Mouse (Mus musculus) heart, embryonic 16.5 days (tissue): ENCODE results near the gene Pik3r5. TPM values are rescaled to one million over a fixed set of nuclear protein-coding genes. Genes with fewer than 3 reads are reported as not detected.

Source experiments
- ATAC-seq: fragments of 200-750 bp; cut with Nextera tagmentation; replicated peaks from 2 replicates; pipeline ENCODE4 v1.8.0; 2017; ENCODE audit warnings: moderate number of reproducible peaks; ENCODE audit not compliant: insufficient read depth, low FRiP score; ENCODE audit errors: extremely low read depth
- H3K27ac ChIP-seq: fragments of 300-500 bp; sonication (generic); 2 replicates; pipeline ENCODE4 v1.5.1; 2014; ENCODE audit warnings: mild to moderate bottlenecking, low read length, control low read depth, moderate library complexity
- H3K27me3 ChIP-seq: fragments of 300-500 bp; sonication (generic); 2 replicates; pipeline ENCODE4 v1.6.1; 2014; ENCODE audit warnings: low read length, mixed read lengths; ENCODE audit not compliant: control insufficient read depth, insufficient read depth
- H3K36me3 ChIP-seq: fragments of 300-500 bp; sonication (generic); 2 replicates; pipeline ENCODE4 v1.6.1; 2014; ENCODE audit not compliant: control insufficient read depth, insufficient read depth
- H3K4me1 ChIP-seq: fragments of 300-500 bp; sonication (generic); 2 replicates; pipeline ENCODE4 v1.6.1; 2014; ENCODE audit warnings: low read length, mixed read lengths; ENCODE audit not compliant: control insufficient read depth, insufficient read depth
- H3K4me2 ChIP-seq: fragments of 300-500 bp; sonication (generic); 2 replicates; pipeline ENCODE4 v1.6.1; 2014; ENCODE audit warnings: low read depth, mild to moderate bottlenecking, control low read depth, low read length
- H3K4me3 ChIP-seq: fragments of 300-500 bp; sonication (generic); 2 replicates; pipeline ENCODE4 v1.5.1; 2014; ENCODE audit warnings: mild to moderate bottlenecking, control low read depth, low read length
- H3K9ac ChIP-seq: fragments of 300-500 bp; sonication (generic); 2 replicates; pipeline ENCODE4 v1.6.1; 2014; ENCODE audit warnings: low read length, control low read depth
- H3K9me3 ChIP-seq: fragments of 300-500 bp; sonication (generic); replicated peaks from 2 replicates; pipeline ENCODE4 v1.6.1; 2016; ENCODE audit warnings: low read length; ENCODE audit not compliant: control insufficient read depth
- WGBS: fragments of 180-500 bp; shearing (Covaris S2); extraction: QIAGEN DNeasy Blood & Tissue Kit; methylation state at CpG from one replicate; pipeline ENCODE4 v1.1.7; 2014; 5-methylcytosine and 5-hydroxymethylcytosine counted together
- polyA plus RNA-seq: library from polyadenylated mRNA; unstranded; fragments of >200 nt; fragmentation: Nextera tagmentation; extraction: Ambion mirVana; gene quantifications from 2 replicates; pipeline ENCODE4 v1.2.1, GENCODE M21; 2015

Pik3r5 gene
- polyA plus RNA-seq, 1 experiment from 2014 or later, result 2.5 TPM

GRCm38 (mm10) chr11:68531066-68531806 is 99.3 kb downstream of the Pik3r5 start:
- 30% methylated on average over 16 of the region's 16 CpGs for WGBS
- H3K27me3 ChIP-seq, result no peaks in the 10 kb centered on the region; the same call in 1 of the 2 replicates

DNA sequence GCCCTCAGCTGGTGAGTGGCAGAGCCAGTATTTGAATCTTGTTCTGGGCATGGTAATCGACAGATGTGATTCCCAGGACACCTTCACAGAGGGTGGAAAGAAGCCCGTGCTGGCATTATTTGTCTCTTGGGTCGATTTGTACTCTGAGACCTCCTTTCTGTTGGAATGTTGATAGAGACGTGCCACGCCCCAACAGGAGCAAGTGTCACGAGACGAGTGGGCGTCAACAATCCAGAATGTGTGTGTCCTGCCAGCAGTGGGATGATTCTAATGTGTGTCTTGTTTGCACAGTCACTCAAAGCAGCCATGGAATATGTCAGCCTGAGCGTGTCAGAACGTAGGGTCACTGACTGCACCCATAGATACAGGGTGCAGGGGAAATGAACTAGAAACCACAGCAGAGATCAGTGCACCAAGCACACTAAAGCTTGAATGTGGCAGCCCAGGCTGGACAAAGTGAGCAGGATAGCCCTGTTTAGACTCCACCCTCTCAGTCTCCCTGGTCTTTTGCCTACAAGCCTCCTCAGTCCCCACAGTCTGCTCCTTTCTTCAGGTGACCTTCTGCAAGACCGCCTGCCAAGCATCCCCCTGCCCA is 100.1 kb downstream of the Pik3r5 start:
- Histone ChIP-seq H3K4me2 (no peak overlapping the region), H3K27me3 (no peaks in the 10 kb centered on the region; the same call in 1 of the 2 replicates), H3K9ac (no peak overlapping the region), H3K36me3 (no peaks in the 10 kb centered on the region), H3K4me3 (no peak overlapping the region), H3K9me3 (no peaks in the 10 kb centered on the region), H3K27ac (no peak overlapping the region), H3K4me1 (0 out of 2 replicates have a peak, but pooled peaks cover 4% of the 10 kb centered on the region)
- WGBS, result 46% methylated on average over 11 of the region's 11 CpGs
- ATAC-seq, result no peak

More at GRCm38 (mm10) chr11:68531066-68531806, 99.3 kb downstream of the Pik3r5 start:
- no peaks in the 10 kb centered on the region for H3K36me3 ChIP-seq
- H3K27ac ChIP-seq, result no peak overlapping the region
- no peak overlapping the region for H3K4me2 ChIP-seq
- no peaks in the 10 kb centered on the region for H3K9me3 ChIP-seq
- H3K9ac ChIP-seq, result no peak overlapping the region
- no peak overlapping the region for H3K4me3 ChIP-seq
- 0 out of 2 replicates have a peak, but pooled peaks cover 4% of the 10 kb centered on the region for H3K4me1 ChIP-seq
- peak; percentile 69; the same call in 1 of the 2 replicates for ATAC-seq

GRCm38 (mm10) chr11:68532773-68533172 is 100.9 kb downstream of the Pik3r5 start:
- Histone ChIP-seq H3K27me3 (no peaks in the 10 kb centered on the region; the same call in 1 of the 2 replicates), H3K9ac (no peak overlapping the region), H3K27ac (no peak overlapping the region), H3K9me3 (no peaks in the 10 kb centered on the region), H3K4me1 (0 out of 2 replicates have a peak, but pooled peaks cover 4% of the 10 kb centered on the region), H3K4me3 (no peak overlapping the region), H3K36me3 (no peaks in the 10 kb centered on the region), H3K4me2 (no peak overlapping the region)
- WGBS, result 66% methylated on average over 5 of the region's 5 CpGs
- ATAC-seq, result no peak

DNA sequence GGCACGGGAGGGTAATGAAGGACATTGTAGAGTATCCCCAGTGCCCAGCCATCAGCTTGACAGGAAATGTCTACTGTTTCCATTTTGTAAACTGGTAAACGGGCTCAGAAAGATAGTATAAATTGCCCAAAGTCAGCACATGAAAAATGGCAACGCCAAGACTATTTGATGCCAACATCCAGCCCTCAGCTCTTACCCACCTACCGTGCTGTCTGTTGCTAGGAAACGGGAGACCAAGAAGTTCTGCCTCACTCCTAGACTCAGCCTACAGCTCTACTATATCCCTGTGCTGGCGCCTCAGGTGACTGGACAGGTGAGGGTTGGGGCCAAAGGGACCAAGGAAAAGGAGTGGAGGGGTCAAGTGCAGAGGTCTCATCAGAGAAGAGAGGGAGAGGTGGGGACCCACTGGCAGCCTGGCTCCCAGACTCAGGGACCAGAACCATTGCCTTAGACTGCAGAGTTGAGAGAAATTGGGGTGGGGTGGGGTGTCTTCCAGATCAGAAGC is 102.1 kb downstream of the Pik3r5 start:
- Histone ChIP-seq H3K9me3 (no peaks in the 10 kb centered on the region), H3K27me3 (no peaks in the 10 kb centered on the region; the same call in 1 of the 2 replicates), H3K4me2 (no peak overlapping the region), H3K36me3 (no peaks in the 10 kb centered on the region), H3K4me1 (0 out of 2 replicates have a peak, but pooled peaks cover 4% of the 10 kb centered on the region), H3K4me3 (no peak overlapping the region), H3K9ac (no peak overlapping the region), H3K27ac (no peak overlapping the region)
- 82% methylated on average over 6 of the region's 6 CpGs for WGBS
- ATAC-seq, result no peak

DNA sequence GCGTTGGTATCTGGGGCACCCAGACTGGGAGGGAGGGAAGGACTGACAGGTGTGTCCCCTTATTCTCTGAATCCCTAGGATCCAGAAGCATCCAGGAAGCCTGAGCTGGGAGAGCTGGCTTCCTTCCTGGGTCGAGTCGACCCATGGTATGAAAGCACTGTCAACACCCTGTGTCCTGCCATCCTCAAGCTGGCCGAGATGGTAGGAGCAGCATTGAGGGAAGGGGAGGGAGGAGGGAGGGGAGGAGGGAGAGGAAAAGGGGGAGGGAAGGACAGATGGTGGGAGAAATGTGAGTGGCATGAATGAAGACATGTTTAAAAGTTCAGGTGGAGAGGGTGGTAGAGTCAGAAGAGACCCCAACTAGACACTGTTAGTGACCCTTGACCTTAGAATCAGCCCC is 104.1 kb downstream of the Pik3r5 start:
- no peak overlapping the region for H3K4me3 ChIP-seq
- ATAC-seq, result no peak
- no peaks in the 10 kb centered on the region for H3K9me3 ChIP-seq
- WGBS, result 40% methylated on average over 4 of the region's 4 CpGs
- no peak overlapping the region for H3K9ac ChIP-seq
- H3K27ac ChIP-seq, result no peak overlapping the region
- H3K27me3 ChIP-seq, result no peaks in the 10 kb centered on the region
- 0 out of 2 replicates have a peak, but pooled peaks cover 4% of the 10 kb centered on the region for H3K4me1 ChIP-seq
- no peaks in the 10 kb centered on the region for H3K36me3 ChIP-seq
- no peak overlapping the region for H3K4me2 ChIP-seq

- ATAC-seq, result no peak
- 54% methylated on average over 4 of the region's 4 CpGs for WGBS
- H3K9ac ChIP-seq, result no peak overlapping the region
- H3K4me2 ChIP-seq, result no peak overlapping the region
- H3K4me3 ChIP-seq, result no peak overlapping the region
- H3K4me1 ChIP-seq, result 0 out of 2 replicates have a peak, but pooled peaks cover 4% of the 10 kb centered on the region
- no peaks in the 10 kb centered on the region for H3K27me3 ChIP-seq
- H3K36me3 ChIP-seq, result no peaks in the 10 kb centered on the region
- H3K9me3 ChIP-seq, result no peaks in the 10 kb centered on the region
- H3K27ac ChIP-seq, result no peak overlapping the region
Observed at GRCm38 (mm10) chr11:68536465-68536864, 104.5 kb downstream of the Pik3r5 start.

DNA sequence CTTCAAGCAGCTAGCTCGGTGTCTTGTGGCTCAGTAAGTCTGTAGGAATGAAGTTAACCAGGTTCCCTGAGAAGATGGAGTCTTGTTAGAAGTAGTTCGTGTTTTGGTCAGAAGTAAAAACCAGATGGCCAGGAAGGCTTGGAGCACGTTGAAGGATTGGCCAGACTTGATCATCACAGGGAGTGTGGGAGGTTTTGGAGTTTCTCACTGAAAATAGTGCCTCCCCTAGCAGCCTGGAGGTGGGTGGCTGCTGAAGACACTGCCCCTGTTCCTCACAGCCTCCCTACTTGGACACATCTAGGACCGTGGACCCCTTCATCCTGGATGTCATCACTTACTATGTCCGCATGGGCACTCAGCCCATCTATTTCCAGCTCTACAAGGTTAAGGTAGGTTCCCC is 107.7 kb downstream of the Pik3r5 start:
- no peak for ATAC-seq
- Histone ChIP-seq H3K4me3 (no peak overlapping the region), H3K9ac (no peak overlapping the region), H3K27ac (no peak overlapping the region), H3K9me3 (no peaks in the 10 kb centered on the region), H3K4me2 (no peak overlapping the region), H3K27me3 (no peaks in the 10 kb centered on the region), H3K36me3 (no peaks in the 10 kb centered on the region), H3K4me1 (peaks cover under 1% of the 10 kb centered on the region)
- 56% methylated on average over 5 of the region's 5 CpGs for WGBS

GRCm38 (mm10) chr11:68544554-68544953 is 112.6 kb downstream of the Pik3r5 start:
- no peaks in the 10 kb centered on the region for H3K9me3 ChIP-seq
- no peak for ATAC-seq
- no peak overlapping the region for H3K9ac ChIP-seq
- peak overlapping the region; percentile 64 for H3K27ac ChIP-seq
- H3K4me1 ChIP-seq, result peaks cover 14% of the 10 kb centered on the region
- H3K4me2 ChIP-seq, result 0 out of 2 replicates have a peak overlapping the region, but pooled peaks have one; percentile 7
- 17% methylated on average over 8 of the region's 8 CpGs for WGBS
- H3K4me3 ChIP-seq, result no peak overlapping the region
- H3K36me3 ChIP-seq, result no peaks in the 10 kb centered on the region
- H3K27me3 ChIP-seq, result no peaks in the 10 kb centered on the region

DNA sequence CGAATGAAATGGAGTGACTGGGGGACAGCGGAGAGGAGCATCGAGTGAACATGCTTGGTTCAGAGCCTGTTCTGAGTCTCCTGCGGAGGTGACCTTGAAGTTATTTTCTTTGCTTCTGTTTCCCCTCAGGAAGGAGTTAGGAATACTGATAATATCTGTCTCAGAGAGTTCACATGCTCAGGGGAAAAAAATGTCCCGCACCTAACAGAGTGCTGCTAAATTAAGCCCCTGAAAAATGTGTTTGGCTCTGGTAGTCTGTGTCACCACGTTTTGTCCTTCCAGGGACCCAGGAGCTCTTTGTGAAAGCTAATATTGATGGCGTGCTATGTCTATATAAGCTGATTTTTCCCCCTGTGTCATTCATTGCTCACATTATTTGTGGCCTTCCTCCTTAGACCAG is 113.3 kb downstream of the Pik3r5 start:
- Histone ChIP-seq H3K27ac (peak overlapping the region; percentile 64), H3K27me3 (no peaks in the 10 kb centered on the region), H3K9me3 (no peaks in the 10 kb centered on the region), H3K36me3 (no peaks in the 10 kb centered on the region), H3K4me2 (0 out of 2 replicates have a peak overlapping the region, but pooled peaks have one; percentile 7), H3K4me1 (peaks cover 14% of the 10 kb centered on the region), H3K9ac (0 out of 2 replicates have a peak overlapping the region, but pooled peaks have one; percentile 6), H3K4me3 (no peak overlapping the region)
- no peak; the same call in 1 of the 2 replicates for ATAC-seq
- WGBS, result 29% methylated on average over 7 of the region's 7 CpGs
